Mouse (Mus musculus): ENCODE results near the gene Arvcf. TPM values are rescaled to one million over a fixed set of nuclear protein-coding genes. Genes with fewer than 3 reads are reported as not detected.

Arvcf gene
- polyA plus RNA-seq, 1 experiment from 2014 or later: 25.3 TPM

- no peak for ATAC-seq (ENCODE audit: insufficient number of reproducible peaks, low FRiP score, low TSS enrichment, low read depth)
- H3K9ac ChIP-seq: no peak overlapping the region
- 86% methylated on average over 6 of the region's 6 CpGs for WGBS
These were observed 10.0 kb downstream of the Arvcf start for GRCm38 (mm10) chr16:18357977-18358376.

DNA sequence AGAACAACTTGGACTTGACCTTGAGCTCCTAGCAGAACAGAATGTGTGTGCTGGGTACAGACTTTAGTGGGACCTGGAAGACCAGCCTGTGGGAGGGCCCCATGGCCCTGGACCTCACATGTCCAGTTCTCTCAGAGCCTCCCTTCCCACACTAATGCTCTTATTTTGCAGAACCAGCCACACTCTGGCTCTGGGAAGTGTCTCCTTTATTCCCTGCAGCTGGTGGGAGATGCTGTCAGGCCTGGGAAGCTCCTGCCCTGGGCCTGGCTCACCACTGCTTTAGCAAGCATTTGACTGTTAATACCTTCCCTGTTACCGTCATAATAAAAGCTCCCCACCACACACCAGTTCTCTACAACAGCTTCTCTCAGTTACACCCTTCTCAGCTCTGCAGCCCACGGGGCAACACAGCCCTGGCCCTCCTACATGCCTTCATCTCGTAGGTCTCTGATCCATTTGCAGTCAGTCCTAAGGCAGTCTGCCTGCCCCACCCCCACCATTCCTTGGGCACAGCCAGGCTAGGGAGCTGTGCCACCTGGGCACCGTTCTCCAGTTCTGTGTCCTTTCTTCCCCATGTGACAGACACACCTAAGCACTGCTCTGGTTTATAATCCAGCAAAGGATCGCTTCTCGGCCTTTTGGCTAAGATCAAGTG lies 12.3 kb downstream of the Arvcf start:
- Histone ChIP-seq H3K9ac (no peak overlapping the region), H3K4me3 (no peak overlapping the region), H3K27ac (no peak overlapping the region), H3K4me2 (no peak overlapping the region), H3K36me3 (no peaks in the 10 kb centered on the region), H3K9me3 (no peaks in the 10 kb centered on the region), H3K27me3 (no peaks in the 10 kb centered on the region), H3K4me1 (no peaks in the 10 kb centered on the region)
- ATAC-seq (ENCODE audit: insufficient number of reproducible peaks, low FRiP score, low TSS enrichment, low read depth): no peak
- 63% methylated on average over 6 of the region's 6 CpGs for WGBS

More at GRCm38 (mm10) chr16:18357977-18358376, 10.0 kb downstream of the Arvcf start:
- Histone ChIP-seq H3K4me1 (no peaks in the 10 kb centered on the region), H3K36me3 (no peaks in the 10 kb centered on the region), H3K27ac (no peak overlapping the region), H3K27me3 (no peaks in the 10 kb centered on the region), H3K4me3 (no peak overlapping the region), H3K9me3 (no peaks in the 10 kb centered on the region), H3K4me2 (no peak overlapping the region)

GRCm38 (mm10) chr16:18362948-18363347 lies 15.0 kb downstream of the Arvcf start:
- no peaks in the 10 kb centered on the region for H3K4me1 ChIP-seq
- H3K9me3 ChIP-seq: no peaks in the 10 kb centered on the region
- H3K4me2 ChIP-seq: no peak overlapping the region
- H3K9ac ChIP-seq: no peak overlapping the region
- no peaks in the 10 kb centered on the region for H3K36me3 ChIP-seq
- no peak for ATAC-seq (ENCODE audit: insufficient number of reproducible peaks, low FRiP score, low TSS enrichment, low read depth)
- no peak overlapping the region for H3K4me3 ChIP-seq
- 81% methylated on average over 8 of the region's 8 CpGs for WGBS
- H3K27ac ChIP-seq: no peak overlapping the region
- H3K27me3 ChIP-seq: no peaks in the 10 kb centered on the region

- H3K4me3 ChIP-seq: no peak overlapping the region
These were observed 18.9 kb downstream of the Arvcf start for GRCm38 (mm10) chr16:18366849-18367248.

GRCm38 (mm10) chr16:18370197-18370596 lies 22.2 kb downstream of the Arvcf start:
- H3K27me3 ChIP-seq: no peaks in the 10 kb centered on the region
- no peak overlapping the region for H3K4me2 ChIP-seq
- no peak overlapping the region for H3K4me3 ChIP-seq
- H3K36me3 ChIP-seq: no peaks in the 10 kb centered on the region
- no peak overlapping the region for H3K9ac ChIP-seq
- WGBS: 89% methylated on average over 3 of the region's 3 CpGs
- no peaks in the 10 kb centered on the region for H3K4me1 ChIP-seq
- H3K27ac ChIP-seq: no peak overlapping the region
- no peaks in the 10 kb centered on the region for H3K9me3 ChIP-seq
- ATAC-seq (ENCODE audit: insufficient number of reproducible peaks, low FRiP score, low TSS enrichment, low read depth): no peak

More at GRCm38 (mm10) chr16:18366849-18367248, 18.9 kb downstream of the Arvcf start:
- H3K9ac ChIP-seq: no peak overlapping the region
- ATAC-seq (ENCODE audit: insufficient number of reproducible peaks, low FRiP score, low TSS enrichment, low read depth): no peak
- H3K27ac ChIP-seq: no peak overlapping the region
- no peaks in the 10 kb centered on the region for H3K27me3 ChIP-seq
- H3K4me1 ChIP-seq: no peaks in the 10 kb centered on the region
- no peaks in the 10 kb centered on the region for H3K36me3 ChIP-seq
- WGBS: 54% methylated on average over 4 of the region's 4 CpGs
- H3K9me3 ChIP-seq: no peaks in the 10 kb centered on the region
- H3K4me2 ChIP-seq: no peak overlapping the region

GRCm38 (mm10) chr16:18373632-18374031 lies 25.6 kb downstream of the Arvcf start:
- 93% methylated on average over 4 of the region's 4 CpGs for WGBS
- H3K4me3 ChIP-seq: no peak overlapping the region
- no peaks in the 10 kb centered on the region for H3K27me3 ChIP-seq
- no peak overlapping the region for H3K4me2 ChIP-seq
- no peaks in the 10 kb centered on the region for H3K4me1 ChIP-seq
- no peaks in the 10 kb centered on the region for H3K9me3 ChIP-seq
- no peak for ATAC-seq (ENCODE audit: insufficient number of reproducible peaks, low FRiP score, low TSS enrichment, low read depth)
- no peak overlapping the region for H3K9ac ChIP-seq
- no peaks in the 10 kb centered on the region for H3K36me3 ChIP-seq
- H3K27ac ChIP-seq: no peak overlapping the region

- no peak overlapping the region for H3K27ac ChIP-seq
- ATAC-seq (ENCODE audit: insufficient number of reproducible peaks, low FRiP score, low TSS enrichment, low read depth): no peak
These were observed 28.4 kb downstream of the Arvcf start for GRCm38 (mm10) chr16:18376297-18376954.

DNA sequence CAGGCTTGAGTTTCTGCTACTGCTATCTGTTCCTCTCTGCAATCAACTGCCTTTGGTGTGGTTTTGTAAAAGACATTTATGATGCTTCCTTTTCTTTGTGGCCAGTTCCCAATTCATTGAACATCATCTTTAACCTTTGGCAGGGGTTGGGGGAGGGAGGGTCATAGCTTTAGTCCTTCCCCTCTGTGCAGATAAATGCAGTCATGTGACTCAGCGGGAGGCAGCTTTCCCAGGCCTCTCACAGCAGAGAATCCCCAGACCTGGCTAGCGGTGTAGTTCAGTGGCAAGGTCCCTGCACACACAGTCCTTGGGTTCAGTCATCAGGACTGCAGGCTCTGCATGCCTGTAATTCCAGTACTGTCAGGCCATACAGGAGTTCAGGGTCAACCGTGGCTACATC lies 29.2 kb downstream of the Arvcf start:
- Histone ChIP-seq H3K9me3 (no peaks in the 10 kb centered on the region), H3K4me2 (no peak overlapping the region), H3K4me1 (peaks cover 12% of the 10 kb centered on the region), H3K9ac (no peak overlapping the region), H3K27me3 (no peaks in the 10 kb centered on the region), H3K4me3 (no peak overlapping the region), H3K36me3 (no peaks in the 10 kb centered on the region), H3K27ac (no peak overlapping the region)
- WGBS: 36% methylated on average over 3 of the region's 3 CpGs
- ATAC-seq (ENCODE audit: insufficient number of reproducible peaks, low FRiP score, low TSS enrichment, low read depth): no peak

More at GRCm38 (mm10) chr16:18376297-18376954, 28.4 kb downstream of the Arvcf start:
- no peak overlapping the region for H3K9ac ChIP-seq
- H3K4me3 ChIP-seq: no peak overlapping the region
- no peaks in the 10 kb centered on the region for H3K27me3 ChIP-seq
- H3K9me3 ChIP-seq: no peaks in the 10 kb centered on the region
- 73% methylated on average over 7 of the region's 7 CpGs for WGBS
- H3K4me2 ChIP-seq: no peak overlapping the region
- H3K4me1 ChIP-seq: peaks cover 10% of the 10 kb centered on the region
- no peaks in the 10 kb centered on the region for H3K36me3 ChIP-seq

- no peak for ATAC-seq (ENCODE audit: insufficient number of reproducible peaks, low FRiP score, low TSS enrichment, low read depth)
- no peak overlapping the region for H3K4me3 ChIP-seq
- no peaks in the 10 kb centered on the region for H3K9me3 ChIP-seq
- H3K4me2 ChIP-seq: no peak overlapping the region
- no peaks in the 10 kb centered on the region for H3K27me3 ChIP-seq
- no peak overlapping the region for H3K27ac ChIP-seq
- no peaks in the 10 kb centered on the region for H3K36me3 ChIP-seq
- H3K4me1 ChIP-seq: peaks cover 12% of the 10 kb centered on the region
- 26% methylated on average over 1 of the region's 1 CpGs for WGBS
- no peak overlapping the region for H3K9ac ChIP-seq
These were observed 30.5 kb downstream of the Arvcf start for GRCm38 (mm10) chr16:18378489-18378888.

- Histone ChIP-seq H3K9me3 (no peaks in the 10 kb centered on the region), H3K9ac (no peak overlapping the region)
- 80% methylated on average over 8 of the region's 8 CpGs for WGBS
These were observed 31.5 kb downstream of the Arvcf start for GRCm38 (mm10) chr16:18379338-18380001.

GRCm38 (mm10) chr16:18380495-18381063 lies 32.6 kb downstream of the Arvcf start:
- no peak overlapping the region for H3K4me2 ChIP-seq
- ATAC-seq (ENCODE audit: insufficient number of reproducible peaks, low FRiP score, low TSS enrichment, low read depth): no peak
- H3K36me3 ChIP-seq: no peaks in the 10 kb centered on the region
- H3K9ac ChIP-seq: no peak overlapping the region
- no peak overlapping the region for H3K4me3 ChIP-seq
- H3K27me3 ChIP-seq: no peaks in the 10 kb centered on the region
- H3K4me1 ChIP-seq: peaks cover 12% of the 10 kb centered on the region
- H3K27ac ChIP-seq: no peak overlapping the region
- no peaks in the 10 kb centered on the region for H3K9me3 ChIP-seq
- WGBS: 46% methylated on average over 6 of the region's 6 CpGs

More at GRCm38 (mm10) chr16:18379338-18380001, 31.5 kb downstream of the Arvcf start:
- Histone ChIP-seq H3K36me3 (no peaks in the 10 kb centered on the region), H3K4me1 (peaks cover 12% of the 10 kb centered on the region), H3K27me3 (no peaks in the 10 kb centered on the region), H3K4me2 (no peak overlapping the region), H3K4me3 (no peak overlapping the region), H3K27ac (no peak overlapping the region)
- ATAC-seq (ENCODE audit: insufficient number of reproducible peaks, low FRiP score, low TSS enrichment, low read depth): no peak
